Mouse (Mus musculus) C2C12 (cell line): ENCODE data around the gene Ppfia1.

Experiments
- CTCF ChIP-seq: IDR thresholded peaks from one replicate; pipeline ENCODE4 v1.5.1; 2011; ENCODE audit not compliant: control insufficient read depth, insufficient read depth, insufficient read length
- FOSL1 ChIP-seq: IDR thresholded peaks from one replicate; pipeline ENCODE4 v1.8.0; 2011; ENCODE audit warnings: mild to moderate bottlenecking, low read length; ENCODE audit not compliant: poor library complexity, insufficient read depth, severe bottlenecking
- MAX ChIP-seq: IDR thresholded peaks from one replicate; pipeline ENCODE4 v1.6.1; 2011; ENCODE audit warnings: mild to moderate bottlenecking, control low read depth
- MYOD1 ChIP-seq: IDR thresholded peaks from one replicate; pipeline ENCODE4 v1.6.1; 2011; ENCODE audit warnings: low read depth; ENCODE audit not compliant: control insufficient read depth, insufficient read length
- MYOG ChIP-seq: IDR thresholded peaks from one replicate; pipeline ENCODE4 v1.6.1; 2011; ENCODE audit not compliant: control insufficient read depth, insufficient read length; ENCODE audit errors: extremely low read depth
- USF1 ChIP-seq: IDR thresholded peaks from one replicate; pipeline ENCODE4 v1.6.1; 2011; ENCODE audit warnings: low read depth, mild to moderate bottlenecking, control low read depth, moderate library complexity

DNA sequence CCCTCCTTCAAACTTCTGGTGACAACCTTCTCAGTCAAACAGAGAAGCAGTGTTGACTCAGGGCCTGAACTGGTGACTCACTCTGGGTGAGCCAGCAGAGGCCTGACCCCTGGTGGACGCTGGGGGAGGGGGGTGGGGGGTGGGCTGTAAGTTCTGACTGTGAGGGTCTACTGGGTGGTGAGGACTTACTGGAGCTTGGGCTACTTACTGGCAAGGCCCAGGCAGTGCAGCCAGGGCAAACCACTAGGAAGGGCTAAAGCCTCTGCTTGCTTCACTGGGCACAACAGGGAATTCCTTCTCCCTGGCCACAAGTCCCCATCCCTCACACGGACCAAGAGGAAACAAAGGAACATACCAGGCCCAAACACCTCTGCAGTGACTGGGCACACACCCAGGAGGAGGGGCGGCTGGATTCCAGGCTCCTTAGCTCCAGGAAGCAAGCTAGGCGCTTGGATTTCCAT is 84.3 kb downstream of the Ppfia1 start:
- TF ChIP-seq CTCF (no peak), USF1 (no peak), MAX (no peak), MYOD1 (no peak), FOSL1 (no peak), MYOG (no peak)
